Mouse (Mus musculus) cerebellum, postnatal 36 days (tissue): Measurements from ENCODE around the gene Kcnk16.

ENCODE experiments used
- DNase-seq, 2 experiments: peaks; one replicate each; pipeline ENCODE4 v3.0.0; 2021 to 2022; ENCODE audit warnings: mixed read lengths in 2 of 2

The Kcnk16 gene

DNA sequence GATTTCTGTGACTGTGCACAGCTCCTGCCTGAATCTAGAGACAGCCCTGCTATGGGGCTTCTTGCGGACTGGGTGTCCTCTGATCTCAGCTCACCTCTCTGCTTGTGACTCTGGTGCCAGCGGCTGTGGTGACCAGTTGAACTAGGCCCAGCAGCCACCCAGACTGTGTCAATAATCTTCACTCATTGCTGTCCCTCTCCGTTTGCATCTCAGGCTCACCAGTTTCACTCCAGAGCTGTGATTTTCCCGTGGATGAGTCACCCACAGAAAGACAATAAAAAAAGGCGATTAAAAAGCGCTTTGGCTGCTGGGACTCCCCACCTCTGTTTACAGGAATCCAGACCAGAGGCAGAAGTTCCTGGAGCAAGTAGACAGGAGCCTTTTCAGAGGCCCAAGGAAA is 39.6 kb downstream of the Kcnk16 start:
- no peak for DNase-seq

DNA sequence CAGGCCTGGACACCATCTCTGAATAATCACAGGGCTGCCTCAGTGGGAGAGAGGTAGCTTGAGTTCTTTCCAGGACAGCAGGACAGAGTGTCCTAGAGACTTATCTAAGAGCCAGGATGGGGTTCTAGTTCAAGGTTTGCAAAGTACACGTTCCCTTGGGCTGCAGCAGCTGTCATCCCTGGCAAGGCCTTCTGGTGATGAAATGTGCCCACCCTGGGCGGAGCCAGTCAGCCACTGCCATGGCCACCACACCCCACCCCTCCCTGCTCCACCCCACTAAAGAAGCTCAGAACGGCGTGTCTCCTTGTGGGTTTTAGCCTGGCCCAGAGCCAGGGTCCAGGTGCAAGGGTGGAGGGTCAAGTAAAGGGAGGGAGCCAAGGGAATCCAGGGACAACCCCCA is 40.7 kb downstream of the Kcnk16 start:
- no peak for DNase-seq

DNA sequence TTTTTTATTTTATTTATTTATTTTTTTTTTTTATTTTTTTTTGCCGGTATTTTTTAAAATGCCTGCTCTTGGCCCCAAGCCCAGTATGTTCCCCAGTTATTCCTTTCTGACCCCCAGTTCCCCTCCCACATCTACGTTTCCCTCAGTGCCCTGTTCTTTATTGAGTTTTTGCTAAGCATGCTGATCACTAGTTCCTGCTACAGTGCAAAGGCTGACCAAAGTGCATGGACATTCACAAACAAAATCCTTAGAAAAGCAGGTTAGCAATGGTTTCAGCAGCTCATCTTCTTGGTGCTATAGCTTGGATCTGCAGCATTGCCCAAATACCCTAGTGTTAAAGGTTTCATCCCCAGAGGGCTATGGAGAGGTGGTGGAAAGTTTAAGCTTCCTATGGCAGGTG is 42.0 kb downstream of the Kcnk16 start:
- no peak for DNase-seq

DNA sequence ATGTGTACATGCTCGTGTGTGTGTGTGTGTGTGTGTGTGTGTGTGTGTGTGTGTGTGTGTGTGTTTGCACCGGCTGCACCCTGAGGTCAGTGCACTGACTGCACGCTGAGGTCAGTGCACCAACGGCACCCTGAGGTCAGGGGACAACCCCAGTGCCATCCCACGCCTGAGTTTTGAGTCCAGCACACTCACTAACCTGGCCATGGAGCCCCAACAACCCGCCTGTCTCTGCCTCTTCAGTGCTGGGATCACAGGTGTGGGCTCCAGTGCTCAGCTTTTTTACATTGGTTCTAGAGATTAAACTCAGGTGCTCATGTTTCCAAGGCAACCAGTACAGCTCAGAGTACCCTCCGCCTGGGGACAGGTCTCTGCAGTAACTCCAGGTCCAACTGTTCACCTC is 42.5 kb downstream of the Kcnk16 start:
- no peak for DNase-seq

DNA sequence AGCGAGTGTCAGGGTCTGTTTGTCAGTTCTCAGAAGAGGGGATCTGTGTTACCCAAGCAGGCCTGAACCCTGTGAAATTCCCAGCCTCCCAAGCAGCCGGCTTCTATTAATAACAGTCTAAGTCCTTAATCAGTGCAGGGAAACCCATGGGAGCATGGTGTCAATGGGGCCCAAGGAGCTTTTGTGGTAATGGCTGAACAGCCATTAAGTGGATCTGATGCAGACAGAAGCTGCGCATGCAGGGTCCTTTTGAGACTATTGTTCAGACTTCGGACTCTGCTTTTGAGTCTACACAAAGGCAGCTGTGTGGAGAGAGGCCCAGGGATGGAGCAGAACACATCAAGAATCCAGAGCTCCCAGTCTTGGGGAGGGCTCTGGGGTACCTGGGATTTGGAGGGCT is 43.5 kb downstream of the Kcnk16 start:
- DNase-seq: no peak

DNA sequence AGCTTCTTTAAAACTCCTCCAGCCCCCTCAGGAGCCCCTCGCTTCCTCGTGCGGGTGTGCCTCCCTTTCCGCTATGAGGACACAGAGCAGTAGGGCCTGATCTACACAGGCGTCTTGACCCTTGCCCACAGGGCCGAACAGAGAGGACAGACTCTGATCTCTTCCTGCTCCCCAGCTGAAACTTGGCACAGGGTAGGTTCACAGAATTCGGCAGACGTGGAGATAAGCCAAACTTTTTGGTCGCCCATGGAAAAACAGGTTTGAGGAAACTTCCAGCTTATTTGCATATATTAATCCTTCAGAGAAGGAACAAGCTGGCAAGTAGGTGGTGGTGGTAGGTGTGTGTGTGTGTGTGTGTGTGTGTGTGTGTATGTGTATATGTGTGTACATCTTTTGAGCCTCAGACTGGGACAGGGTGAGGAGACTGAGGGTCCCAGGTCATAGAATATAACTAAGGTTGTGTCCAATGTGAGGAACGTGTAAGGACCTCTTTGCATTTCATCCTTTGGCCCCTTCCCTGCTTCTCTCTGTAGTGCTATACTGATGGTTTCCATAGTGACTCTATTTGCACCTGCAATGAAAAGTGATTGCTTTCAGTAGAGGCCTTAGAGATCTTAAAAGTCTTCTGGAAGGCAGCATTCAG is 44.3 kb downstream of the Kcnk16 start:
- DNase-seq: no peak

DNA sequence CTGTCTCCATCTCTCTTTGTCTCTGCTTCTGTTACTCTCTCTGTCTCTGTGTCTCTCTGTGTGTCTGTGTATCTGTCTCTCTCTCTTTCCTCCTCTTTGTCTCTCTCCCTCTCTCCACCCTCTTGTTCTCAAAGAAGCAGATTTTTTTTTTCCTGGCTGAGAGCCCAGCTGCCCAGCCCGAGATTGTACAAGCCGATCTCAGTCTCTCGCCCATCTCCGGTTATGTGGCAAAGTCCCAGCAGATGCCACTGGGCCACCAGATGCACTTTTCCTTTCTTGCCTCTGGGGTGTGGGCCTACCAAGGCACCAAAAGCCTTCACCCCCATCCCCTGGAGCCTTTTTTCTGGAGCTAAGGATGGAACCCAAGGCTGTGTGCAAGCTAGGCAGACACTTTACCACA is 44.8 kb downstream of the Kcnk16 start:
- DNase-seq: no peak

DNA sequence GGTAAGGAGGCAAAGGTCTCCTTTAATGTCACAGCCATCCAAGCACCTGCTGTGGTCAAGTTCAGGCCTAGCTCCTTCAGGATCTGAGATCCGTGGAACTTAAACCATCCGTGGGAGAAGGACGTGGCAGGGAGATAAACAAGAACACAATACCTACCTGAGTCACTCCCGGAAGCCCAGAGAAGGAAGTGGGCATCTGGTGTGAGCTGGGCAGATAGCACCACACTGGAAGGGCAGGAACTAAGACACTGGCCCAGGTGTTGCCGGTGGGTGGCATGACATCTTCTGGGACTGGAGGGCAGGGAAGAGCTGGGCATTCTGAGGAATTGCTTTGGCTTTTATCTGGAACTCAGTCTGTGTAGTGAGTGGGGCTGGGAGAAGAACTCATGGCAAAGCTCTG is 45.7 kb downstream of the Kcnk16 start:
- DNase-seq: no peak

DNA sequence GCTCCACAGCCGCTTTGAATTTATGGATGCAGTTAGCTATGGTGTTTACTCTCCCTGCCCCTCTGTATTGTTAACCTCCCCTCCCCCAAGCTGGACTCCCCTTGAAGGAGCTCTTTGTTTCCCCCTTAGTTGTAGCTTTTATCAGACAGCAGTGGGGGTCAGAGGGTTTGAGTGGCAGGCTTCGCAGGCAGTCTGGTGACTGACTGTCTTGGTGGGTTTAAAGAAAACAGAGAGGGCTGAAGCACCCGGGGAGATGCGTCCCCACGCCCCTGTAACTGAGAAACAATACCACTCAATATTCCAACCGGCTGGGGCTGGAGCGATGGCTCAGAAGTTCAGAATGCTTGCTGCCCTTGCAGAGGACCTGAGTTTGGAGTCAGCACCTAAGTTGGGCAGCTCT is 47.9 kb downstream of the Kcnk16 start:
- no peak for DNase-seq

DNA sequence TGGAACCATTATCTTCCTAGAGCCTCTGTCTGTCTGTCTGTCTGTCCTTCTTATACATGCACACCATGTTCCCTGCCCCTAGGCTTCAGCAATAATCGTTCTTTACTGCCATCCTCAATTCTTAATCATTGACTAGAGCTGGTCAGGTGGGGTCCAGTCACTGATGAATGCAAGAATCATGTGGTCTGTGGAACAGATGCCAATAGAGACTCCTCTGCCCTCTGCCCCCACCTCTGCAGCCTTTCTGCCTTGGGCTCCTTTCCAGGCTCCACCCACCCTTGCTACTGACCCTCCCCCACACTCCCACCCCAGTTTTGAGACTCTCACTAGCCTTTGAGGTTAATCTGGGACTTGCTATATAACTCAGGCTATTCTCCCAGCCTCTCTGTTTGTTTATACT is 49.1 kb downstream of the Kcnk16 start:
- DNase-seq: no peak

DNA sequence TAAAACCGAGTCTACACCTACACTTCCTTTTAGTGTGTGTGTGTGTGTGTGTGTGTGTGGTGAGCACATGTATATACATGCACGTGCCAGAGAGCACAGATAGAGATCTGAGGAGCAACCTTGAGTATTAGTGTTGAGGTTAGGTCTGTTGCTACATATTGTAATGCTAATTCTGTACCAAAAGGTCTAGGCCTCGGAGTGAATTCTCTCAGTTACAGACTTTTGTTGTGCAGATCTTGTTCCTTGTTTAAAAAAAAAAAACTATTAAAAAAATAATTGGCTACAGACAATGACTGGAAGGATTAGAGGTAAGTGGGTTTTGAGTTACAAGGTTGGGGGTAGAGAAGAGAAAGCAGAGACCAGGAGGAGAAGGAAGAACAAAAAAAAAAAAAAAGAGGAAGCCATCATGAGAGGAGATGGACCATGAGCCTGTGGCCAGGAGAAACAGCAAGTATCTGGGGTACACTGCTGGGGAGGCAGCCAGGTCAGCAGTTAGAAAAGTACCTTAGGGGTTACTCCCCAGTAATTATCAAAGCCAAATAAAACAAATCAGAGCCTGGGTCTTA is 51.6 kb downstream of the Kcnk16 start:
- no peak for DNase-seq

DNA sequence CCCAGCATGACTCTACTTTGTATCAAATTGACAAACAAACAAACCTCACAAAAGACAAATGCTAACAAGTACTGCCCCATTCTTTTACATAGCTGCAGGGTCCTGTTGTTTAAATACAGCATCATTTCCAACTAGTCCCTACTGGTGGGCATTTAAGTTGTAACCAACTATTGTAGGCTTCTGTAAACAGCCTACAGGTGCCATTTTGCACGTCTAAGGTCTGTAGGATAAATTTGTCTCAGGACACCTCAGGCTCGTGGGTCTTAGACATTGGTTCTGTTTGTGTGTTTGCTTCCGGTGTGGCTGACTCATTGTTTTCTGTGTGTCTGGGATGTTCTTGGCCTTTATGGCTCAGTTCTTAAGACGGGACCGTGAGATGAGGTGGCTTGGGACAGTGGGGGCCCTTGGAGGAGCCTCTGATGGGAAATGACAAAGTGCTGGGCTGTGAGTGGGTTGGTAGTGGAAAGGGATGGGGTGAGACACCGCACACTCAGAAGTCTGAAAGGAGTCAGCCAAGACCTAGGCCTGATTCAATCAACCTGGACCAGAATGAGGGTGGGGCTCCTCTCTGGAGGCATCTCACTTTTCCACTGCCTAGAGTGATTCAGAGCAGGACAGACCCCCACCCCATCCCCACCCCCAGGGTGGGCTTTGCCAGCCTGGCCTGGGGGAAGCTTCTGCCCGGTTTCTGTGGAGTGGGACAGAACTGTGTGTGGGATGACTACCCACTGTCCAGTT is 52.3 kb downstream of the Kcnk16 start:
- no peak for DNase-seq

DNA sequence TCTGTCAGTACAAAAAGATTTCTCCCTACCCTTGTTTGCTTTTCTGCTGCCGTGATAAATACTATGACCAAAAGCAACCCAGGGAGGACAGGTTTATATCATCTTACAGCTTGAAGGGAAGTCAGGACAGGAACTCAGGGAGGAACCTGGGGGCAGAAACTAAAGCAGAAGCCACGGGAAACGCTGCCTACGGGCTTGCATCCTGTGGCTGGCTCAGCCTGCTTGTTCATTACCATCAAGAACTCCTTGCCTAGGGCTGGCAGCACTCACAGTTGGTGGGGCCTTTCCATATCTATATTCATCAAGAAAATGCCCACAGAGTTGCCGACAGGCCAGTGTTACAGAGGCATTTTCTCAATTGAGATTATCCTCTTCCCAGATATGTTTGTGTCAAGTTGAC is 53.2 kb downstream of the Kcnk16 start:
- DNase-seq: no peak

DNA sequence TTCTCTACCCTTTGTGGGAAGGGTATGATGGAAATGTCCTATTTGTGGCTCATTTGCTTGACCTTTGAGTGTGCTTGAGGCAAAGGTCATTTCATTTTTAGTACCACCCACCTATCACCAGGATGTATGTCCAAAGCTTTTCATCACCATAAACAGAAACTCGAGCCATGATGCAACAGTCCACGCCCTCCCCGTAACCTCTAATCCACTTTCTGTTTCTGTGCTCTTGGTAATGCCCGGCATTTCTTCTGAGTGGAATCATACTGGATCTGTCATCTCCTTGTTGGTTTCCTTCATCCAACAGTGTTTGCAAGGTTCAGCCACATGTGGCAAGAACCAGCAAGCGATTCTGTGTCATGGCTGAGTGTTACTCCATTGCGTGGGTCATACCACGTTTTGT is 54.9 kb downstream of the Kcnk16 start:
- no peak for DNase-seq

DNA sequence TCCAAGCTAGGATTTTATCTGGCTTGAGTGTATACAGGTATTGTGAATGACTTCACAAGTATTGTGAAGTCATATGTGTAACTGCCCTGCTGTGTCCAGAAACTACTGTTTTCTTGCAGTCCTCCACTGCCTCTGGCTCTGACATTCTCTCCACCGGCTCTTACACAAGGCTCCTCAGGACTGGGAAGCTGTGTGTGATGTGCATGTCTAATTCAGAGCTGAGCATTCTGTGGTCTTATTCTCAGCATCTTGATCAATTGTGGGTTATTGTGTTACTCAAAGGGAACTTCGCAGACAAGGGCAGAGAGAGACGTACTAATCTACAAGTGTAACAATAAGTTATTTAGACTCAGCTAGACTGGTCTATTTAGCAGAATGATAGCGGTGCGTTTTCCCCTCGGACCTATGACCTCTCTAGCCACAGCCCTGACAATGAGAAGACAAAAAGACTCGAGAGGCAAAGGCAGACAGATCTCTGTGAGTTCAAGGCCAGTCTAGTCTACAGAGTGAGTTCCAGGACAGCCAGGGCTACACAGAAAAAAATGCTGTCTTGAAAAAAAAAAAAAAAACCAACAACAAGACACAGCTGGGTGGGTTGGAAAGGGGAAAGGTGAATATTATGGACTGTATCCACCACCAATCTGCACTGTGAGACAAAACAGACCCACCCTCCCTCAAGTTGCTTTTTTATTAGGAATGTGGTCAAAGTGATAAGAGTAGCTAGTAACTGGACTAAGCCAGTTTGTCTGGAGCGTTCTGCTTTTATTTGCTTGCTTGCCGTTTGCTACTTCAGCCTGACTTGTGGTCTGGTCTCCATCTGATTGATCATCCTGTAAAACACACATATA is 57.0 kb downstream of the Kcnk16 start:
- no peak for DNase-seq
